Mouse (Mus musculus) kidney, postnatal 14 days (tissue): Measurements from ENCODE around the gene Zfp296.

Source experiments
- DNase-seq: peaks from one replicate; pipeline ENCODE4 v3.0.0; 2022; ENCODE audit warnings: mixed read lengths

Zfp296 gene

GRCm38 (mm10) chr7:19609641-19610332 lies 32.7 kb downstream of the Zfp296 start:
- DNase-seq: peak; percentile 18

GRCm38 (mm10) chr7:19610969-19611368 lies 33.9 kb downstream of the Zfp296 start:
- DNase-seq: no peak

- no peak for DNase-seq
Measured at GRCm38 (mm10) chr7:19615036-19615577, 38.0 kb downstream of the Zfp296 start.

- DNase-seq: peak; percentile 85
Measured at GRCm38 (mm10) chr7:19619004-19619801, 42.1 kb downstream of the Zfp296 start.

GRCm38 (mm10) chr7:19620811-19621210 lies 43.7 kb downstream of the Zfp296 start:
- DNase-seq: no peak

- no peak for DNase-seq
Measured at GRCm38 (mm10) chr7:19622241-19622640, 45.2 kb downstream of the Zfp296 start.

- DNase-seq: no peak
Measured at GRCm38 (mm10) chr7:19623433-19623832, 46.3 kb downstream of the Zfp296 start.

- no peak for DNase-seq
Measured at GRCm38 (mm10) chr7:19627721-19628120, 50.6 kb downstream of the Zfp296 start.

- DNase-seq: no peak
Measured at GRCm38 (mm10) chr7:19628192-19628535, 51.1 kb downstream of the Zfp296 start.

GRCm38 (mm10) chr7:19628536-19629360 lies 51.7 kb downstream of the Zfp296 start:
- peak; percentile 98 for DNase-seq

- DNase-seq: peak; percentile 94
Measured at GRCm38 (mm10) chr7:19629361-19629734, 52.3 kb downstream of the Zfp296 start, which contains the start of gene Relb. Gene Relb, minus strand, starts transcription at chr7:19629438.
